Mouse (Mus musculus) left cerebral cortex, adult 18-20 months (tissue): ENCODE results near the gene Lnpep. TPM values are rescaled to one million over a fixed set of nuclear protein-coding genes. Genes with fewer than 3 reads are reported as not detected.
"Not testable (repeated sequence)": the region's sequence is repeated elsewhere in the genome, so short reads cannot be mapped to it uniquely, and the experiment has no call there.

Experiments
- DNase-seq, 2 experiments: peaks; one replicate each; pipeline ENCODE4 v3.0.0; 2021 to 2022; ENCODE audit warnings: low spot score in 2 of 2, mixed read lengths in 1 of 2
- long read RNA-seq, 2 experiments: library from polyadenylated mRNA; stranded (forward); transcript quantifications; one replicate each; pipeline ENCODE4 v2.0.0; 2021
- total RNA-seq, 2 experiments: library from RNA; stranded (reverse); gene quantifications; 2 replicates each; pipeline ENCODE4 v1.2.3; 2021

Gene Lnpep
- total RNA-seq = 100 to 1,000 TPM in 1 of 2 experiments, 10 to 100 TPM in 1; 99.9 to 105 TPM
- long read RNA-seq, experiment 1, full-length matches to known transcripts = 1 of 14 reads
- long read RNA-seq, experiment 1, partial matches to known transcripts = 1 of 14 reads
- long read RNA-seq, experiment 1, other reads (novel, unspliced or antisense) = 12 of 14 reads
- long read RNA-seq, experiment 2, full-length matches to known transcripts = 1 of 9 reads
- long read RNA-seq, experiment 2, partial matches to known transcripts = 0 of 9 reads
- long read RNA-seq, experiment 2, other reads (novel, unspliced or antisense) = 8 of 9 reads

DNA sequence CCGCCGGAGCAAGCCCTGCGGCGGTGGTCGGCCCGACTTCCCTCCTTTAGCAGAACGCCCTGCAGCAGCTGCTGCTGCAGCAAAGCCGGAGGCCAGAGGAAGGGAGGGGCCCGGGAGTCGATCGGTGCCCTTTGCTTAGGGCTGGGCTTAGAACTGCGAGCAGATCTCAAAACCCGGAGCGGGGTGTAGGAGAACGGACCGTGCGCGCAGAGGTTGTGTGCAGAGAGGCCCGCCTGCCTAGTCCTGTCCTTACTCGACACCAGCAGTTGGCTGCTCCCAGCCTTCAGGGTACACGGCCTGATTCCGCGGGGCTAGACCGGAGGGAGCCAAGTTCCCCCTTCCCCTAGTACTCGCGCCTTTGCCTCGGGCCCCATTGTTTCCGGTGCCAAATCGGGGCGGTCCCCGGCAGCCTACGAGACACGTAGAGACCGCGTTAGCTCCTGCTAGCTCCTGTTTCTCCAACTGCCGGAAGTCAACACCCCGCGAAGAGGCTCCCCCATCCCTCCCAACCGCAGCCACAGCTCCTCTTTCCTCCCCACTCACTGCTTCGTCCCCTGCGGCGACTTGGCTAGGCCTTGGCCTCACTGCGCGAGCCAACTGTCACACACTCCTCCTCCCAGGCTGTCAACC lies at the start of gene Lnpep:
TSS of gene Lnpep (minus strand) at position 94 of the 630 bp plus-strand sequence.
- DNase-seq = peak; percentile 85 to 93

GRCm38 (mm10) chr17:17655829-17656176 lies 31.0 kb upstream of the Lnpep start:
- DNase-seq = no peak

DNA sequence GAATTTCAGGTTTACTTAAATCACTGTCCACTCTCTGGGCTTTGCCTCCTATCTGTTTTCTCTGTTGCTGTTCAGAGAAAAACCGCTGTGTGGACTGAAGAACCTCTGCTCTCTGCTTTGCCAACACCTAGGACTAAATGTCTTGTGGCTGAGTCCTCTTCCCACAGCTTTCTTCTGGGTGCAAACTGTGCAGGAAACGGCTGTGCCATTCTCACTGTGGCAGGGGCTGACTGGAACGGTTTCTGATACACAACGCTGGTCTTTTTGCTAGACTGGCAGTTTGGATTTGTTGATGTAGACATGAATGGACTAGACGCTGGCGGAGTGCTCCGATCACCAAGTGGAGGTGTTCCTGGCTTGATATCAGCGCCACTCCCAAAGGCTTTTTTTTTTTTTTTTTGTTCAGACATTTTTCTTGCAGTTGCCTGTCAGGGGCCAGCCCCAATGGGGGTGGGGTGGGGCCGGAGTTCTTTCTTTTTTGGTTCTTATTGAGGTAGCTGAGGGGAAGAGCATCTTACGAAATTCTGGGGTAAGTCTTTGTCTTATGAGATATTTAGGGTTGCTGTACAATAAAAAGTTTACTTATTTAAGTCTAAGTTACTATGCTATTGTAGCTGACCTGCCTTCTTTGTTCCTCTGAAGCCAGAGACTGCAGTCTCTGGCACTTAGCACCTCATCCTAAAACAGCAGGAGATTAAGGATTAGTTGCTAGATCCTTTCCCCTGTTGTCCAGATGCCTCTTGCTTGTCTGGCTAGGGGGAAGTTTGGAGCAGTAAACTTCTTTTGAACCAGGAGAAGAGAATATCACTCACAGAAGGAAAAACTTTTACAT lies 30.4 kb upstream of the Lnpep start:
- no peak for DNase-seq

DNA sequence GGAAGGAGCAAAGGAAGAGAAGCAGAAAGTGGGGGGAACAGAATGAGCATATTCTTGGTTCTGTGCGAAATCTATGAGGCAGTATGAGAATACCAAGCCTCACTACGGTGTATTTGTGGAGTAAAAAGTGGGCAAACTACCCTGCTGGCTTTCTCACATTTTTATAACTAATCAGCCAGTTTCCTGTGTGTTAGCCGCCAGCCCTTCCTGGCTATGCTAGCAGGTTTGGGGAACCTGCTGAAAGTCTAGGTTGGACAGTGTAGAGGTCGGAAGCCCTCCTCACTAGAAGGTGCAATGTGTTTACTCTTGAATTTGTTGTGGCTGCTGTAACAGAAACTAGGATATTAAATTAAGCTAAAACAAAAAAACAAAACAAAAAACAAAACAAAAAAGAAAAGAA lies 27.7 kb upstream of the Lnpep start:
- no peak for DNase-seq

- peak; percentile 58 to 65 for DNase-seq
These were observed 20.9 kb upstream of the Lnpep start for GRCm38 (mm10) chr17:17645738-17646137.

DNA sequence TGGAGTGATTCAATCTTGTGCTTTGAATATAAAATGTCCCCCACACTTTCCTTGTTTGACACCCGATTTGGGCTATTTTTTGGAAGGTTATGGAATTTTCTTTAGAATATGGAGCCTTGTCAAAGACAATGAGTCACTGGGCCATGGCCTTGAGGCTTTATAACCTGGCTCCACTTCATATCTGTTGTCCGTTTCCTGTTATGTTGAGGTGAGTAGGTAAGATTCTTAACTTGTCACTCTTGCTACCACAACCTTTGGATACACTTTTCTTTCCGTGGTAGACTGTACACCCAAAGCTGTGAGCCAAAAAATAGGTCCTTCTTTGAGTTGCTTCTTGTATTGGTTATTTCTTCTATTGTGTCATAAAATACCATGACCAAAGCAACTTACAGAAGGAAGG lies 12.5 kb upstream of the Lnpep start:
- no peak for DNase-seq

GRCm38 (mm10) chr17:17636147-17636546 lies 11.3 kb upstream of the Lnpep start:
- no peak for DNase-seq

DNA sequence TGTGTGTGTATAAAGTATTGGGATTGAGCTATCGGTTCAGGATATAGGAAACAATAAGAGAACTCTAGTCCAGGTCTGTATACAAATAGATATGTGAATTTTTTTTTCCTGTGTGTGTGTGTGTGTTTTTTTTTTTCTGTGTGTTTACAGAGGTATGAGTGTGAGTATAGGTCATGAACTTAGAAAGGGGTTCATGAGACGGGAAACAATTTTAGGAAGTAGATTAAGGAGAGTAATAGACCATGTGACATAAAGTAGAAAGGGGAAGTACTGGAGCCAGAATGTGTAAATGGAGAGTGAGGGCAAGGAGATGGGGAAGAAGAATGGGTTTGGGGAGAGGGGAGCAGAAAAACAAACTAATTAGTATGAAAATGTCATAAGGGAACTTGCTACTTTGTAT lies 9.2 kb upstream of the Lnpep start:
- DNase-seq = no peak

- DNase-seq = no peak
These were observed 7.1 kb upstream of the Lnpep start for GRCm38 (mm10) chr17:17631985-17632384.

DNA sequence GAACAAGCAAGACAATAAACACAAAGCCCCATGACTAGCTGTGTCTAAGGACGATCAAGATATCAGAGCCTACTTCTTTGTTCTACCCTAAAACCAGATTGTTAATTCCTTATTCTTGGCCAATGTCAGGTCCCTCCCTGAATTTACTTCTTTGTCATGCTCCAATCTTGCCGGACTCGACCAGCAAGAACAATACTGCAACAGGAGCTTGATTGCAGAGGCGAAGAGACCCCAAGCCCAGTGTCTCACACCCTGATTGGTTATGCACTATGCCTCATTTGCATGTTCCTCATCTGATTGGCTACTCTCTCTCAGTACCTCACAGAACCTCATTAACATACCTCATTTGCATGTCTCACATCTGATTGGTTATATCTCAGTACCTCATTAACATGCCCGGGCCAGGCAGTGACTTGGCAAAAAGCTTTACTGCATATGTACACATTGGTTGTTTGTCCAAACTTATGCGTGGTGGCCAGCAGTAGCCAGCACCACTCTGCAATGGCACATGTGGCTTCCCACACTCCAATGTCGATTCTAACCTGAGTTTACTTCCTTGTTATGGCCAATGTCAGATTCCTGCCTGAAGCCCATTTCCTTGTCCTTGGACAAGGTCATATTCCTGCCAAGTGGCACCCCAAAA lies 3.5 kb upstream of the Lnpep start:
- not testable (repeated sequence) for DNase-seq

DNA sequence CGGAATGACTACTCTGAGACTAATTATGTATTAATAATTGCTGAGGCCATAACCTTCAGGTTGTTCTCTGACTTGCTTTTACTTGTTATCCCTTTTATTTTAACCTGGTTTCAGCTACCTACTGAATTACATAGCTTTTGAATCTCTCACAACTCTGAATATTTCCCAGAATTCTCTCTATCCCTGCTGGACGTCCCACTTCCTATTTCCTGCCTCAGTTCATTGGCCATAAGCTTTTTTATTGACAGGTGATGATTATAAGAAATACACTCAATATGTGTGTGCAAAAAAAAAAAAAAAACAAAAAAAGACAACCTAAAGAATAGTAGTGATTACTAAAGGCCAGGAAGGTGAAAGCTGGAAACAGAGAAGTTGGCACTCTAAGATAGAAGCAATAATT lies 2.7 kb upstream of the Lnpep start:
- DNase-seq = no peak

- DNase-seq = no peak
These were observed 1.2 kb upstream of the Lnpep start for GRCm38 (mm10) chr17:17625887-17626679.

GRCm38 (mm10) chr17:17624421-17624956 lies 361 bp downstream of the Lnpep start:
- peak; percentile 90 to 95 for DNase-seq

GRCm38 (mm10) chr17:17623890-17624420 lies 895 bp downstream of the Lnpep start:
- peak; percentile 40 to 57 for DNase-seq

- no peak for DNase-seq
These were observed 1.5 kb downstream of the Lnpep start for GRCm38 (mm10) chr17:17623221-17623889.

GRCm38 (mm10) chr17:17622576-17622975 lies 2.3 kb downstream of the Lnpep start:
- no peak for DNase-seq

DNA sequence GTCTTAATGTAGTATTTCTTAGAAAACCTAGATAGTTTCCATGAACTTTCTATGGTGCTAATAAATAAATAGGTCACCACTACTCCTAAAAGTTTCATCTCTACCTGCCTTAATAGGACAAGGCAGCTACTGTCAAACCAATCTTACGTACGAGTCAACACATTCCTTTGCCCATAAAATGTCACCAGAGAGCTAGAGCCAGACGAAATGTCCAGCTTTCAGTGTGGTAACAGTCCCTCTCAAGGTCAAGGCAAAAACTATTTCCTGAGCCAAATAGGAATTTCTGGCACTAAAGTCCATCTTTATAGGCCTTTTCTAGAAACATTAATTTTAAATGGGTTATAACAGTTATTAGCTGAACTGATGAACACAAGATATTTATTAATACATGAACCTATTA lies 3.3 kb downstream of the Lnpep start:
- DNase-seq = no peak

GRCm38 (mm10) chr17:17618463-17618862 lies 6.4 kb downstream of the Lnpep start:
- DNase-seq = no peak

- no peak for DNase-seq
These were observed 7.2 kb downstream of the Lnpep start for GRCm38 (mm10) chr17:17617440-17618204.
